Mouse (Mus musculus): Measurements from ENCODE around the gene P3h2. TPM values are rescaled to one million over a fixed set of nuclear protein-coding genes. Genes with fewer than 3 reads are reported as not detected.

The P3h2 gene
- polyA plus RNA-seq, 1 experiment from 2014 or later: 9.6 TPM

- ATAC-seq (ENCODE audit: insufficient number of reproducible peaks, insufficient read depth, low FRiP score, low read depth): no peak
- Histone ChIP-seq H3K4me3 (ENCODE audit: low read depth, low read length) (no peak overlapping the region), H3K27ac (ENCODE audit: low read length) (no peak overlapping the region), H3K4me2 (replicated peaks; ENCODE audit: low read depth, low read length) (no peak overlapping the region), H3K36me3 (ENCODE audit: control insufficient read depth, insufficient read depth, low read length) (no peaks in the 10 kb centered on the region), H3K4me1 (ENCODE audit: control insufficient read depth, insufficient read depth, low read length) (0 out of 2 replicates have a peak, but pooled peaks cover 4% of the 10 kb centered on the region), H3K9ac (replicated peaks; ENCODE audit: low read depth, low read length) (no peak overlapping the region), H3K9me3 (ENCODE audit: control insufficient read depth, low read depth, low read length) (no peaks in the 10 kb centered on the region), H3K27me3 (ENCODE audit: control insufficient read depth, insufficient read depth, low read length) (no peaks in the 10 kb centered on the region)
- WGBS: 67% methylated on average over 1 of the region's 1 CpGs
Measured at GRCm38 (mm10) chr16:25948067-25948466, 157.5 kb downstream of the P3h2 start.

- Histone ChIP-seq H3K27ac (ENCODE audit: low read length) (no peak overlapping the region), H3K9me3 (ENCODE audit: control insufficient read depth, low read depth, low read length) (no peaks in the 10 kb centered on the region), H3K4me2 (replicated peaks; ENCODE audit: low read depth, low read length) (no peak overlapping the region), H3K9ac (replicated peaks; ENCODE audit: low read depth, low read length) (no peak overlapping the region), H3K4me1 (ENCODE audit: control insufficient read depth, insufficient read depth, low read length) (0 out of 2 replicates have a peak, but pooled peaks cover 4% of the 10 kb centered on the region), H3K4me3 (ENCODE audit: low read depth, low read length) (no peak overlapping the region), H3K27me3 (ENCODE audit: control insufficient read depth, insufficient read depth, low read length) (no peaks in the 10 kb centered on the region), H3K36me3 (ENCODE audit: control insufficient read depth, insufficient read depth, low read length) (no peaks in the 10 kb centered on the region)
- ATAC-seq (ENCODE audit: insufficient number of reproducible peaks, insufficient read depth, low FRiP score, low read depth): no peak
- WGBS: 42% methylated on average over 12 of the region's 12 CpGs
Measured at GRCm38 (mm10) chr16:25945151-25945955, 160.2 kb downstream of the P3h2 start.

GRCm38 (mm10) chr16:25942261-25942660 lies 163.3 kb downstream of the P3h2 start:
- Histone ChIP-seq H3K27ac (ENCODE audit: low read length) (no peak overlapping the region), H3K9me3 (ENCODE audit: control insufficient read depth, low read depth, low read length) (no peaks in the 10 kb centered on the region), H3K4me2 (replicated peaks; ENCODE audit: low read depth, low read length) (no peak overlapping the region), H3K27me3 (ENCODE audit: control insufficient read depth, insufficient read depth, low read length) (no peaks in the 10 kb centered on the region), H3K36me3 (ENCODE audit: control insufficient read depth, insufficient read depth, low read length) (no peaks in the 10 kb centered on the region), H3K9ac (replicated peaks; ENCODE audit: low read depth, low read length) (no peak overlapping the region), H3K4me1 (ENCODE audit: control insufficient read depth, insufficient read depth, low read length) (0 out of 2 replicates have a peak, but pooled peaks cover 4% of the 10 kb centered on the region), H3K4me3 (ENCODE audit: low read depth, low read length) (no peak overlapping the region)
- 66% methylated on average over 4 of the region's 4 CpGs for WGBS
- ATAC-seq (ENCODE audit: insufficient number of reproducible peaks, insufficient read depth, low FRiP score, low read depth): no peak

- WGBS: 84% methylated on average over 2 of the region's 2 CpGs
- no peaks in the 10 kb centered on the region for H3K36me3 ChIP-seq (ENCODE audit: control insufficient read depth, insufficient read depth, low read length)
- H3K4me2 ChIP-seq (replicated peaks; ENCODE audit: low read depth, low read length): no peak overlapping the region
- no peak overlapping the region for H3K4me3 ChIP-seq (ENCODE audit: low read depth, low read length)
- no peaks in the 10 kb centered on the region for H3K4me1 ChIP-seq (ENCODE audit: control insufficient read depth, insufficient read depth, low read length)
- no peak for ATAC-seq (ENCODE audit: insufficient number of reproducible peaks, insufficient read depth, low FRiP score, low read depth)
- H3K27me3 ChIP-seq (ENCODE audit: control insufficient read depth, insufficient read depth, low read length): no peaks in the 10 kb centered on the region
- no peak overlapping the region for H3K9ac ChIP-seq (replicated peaks; ENCODE audit: low read depth, low read length)
- H3K27ac ChIP-seq (ENCODE audit: low read length): no peak overlapping the region
- no peaks in the 10 kb centered on the region for H3K9me3 ChIP-seq (ENCODE audit: control insufficient read depth, low read depth, low read length)
Measured at GRCm38 (mm10) chr16:25934181-25934580, 171.4 kb downstream of the P3h2 start.

GRCm38 (mm10) chr16:25912185-25912584 lies 193.4 kb downstream of the P3h2 start:
- Histone ChIP-seq H3K4me2 (replicated peaks; ENCODE audit: low read depth, low read length) (no peak overlapping the region), H3K27me3 (ENCODE audit: control insufficient read depth, insufficient read depth, low read length) (no peaks in the 10 kb centered on the region), H3K4me3 (ENCODE audit: low read depth, low read length) (no peak overlapping the region), H3K4me1 (ENCODE audit: control insufficient read depth, insufficient read depth, low read length) (no peaks in the 10 kb centered on the region), H3K27ac (ENCODE audit: low read length) (no peak overlapping the region), H3K9me3 (ENCODE audit: control insufficient read depth, low read depth, low read length) (no peaks in the 10 kb centered on the region), H3K36me3 (ENCODE audit: control insufficient read depth, insufficient read depth, low read length) (no peaks in the 10 kb centered on the region), H3K9ac (replicated peaks; ENCODE audit: low read depth, low read length) (no peak overlapping the region)
- 66% methylated on average over 1 of the region's 1 CpGs for WGBS
- no peak for ATAC-seq (ENCODE audit: insufficient number of reproducible peaks, insufficient read depth, low FRiP score, low read depth)
